Mouse (Mus musculus): ENCODE data around the gene Rps6kb1. TPM values are rescaled to one million over a fixed set of nuclear protein-coding genes. Genes with fewer than 3 reads are reported as not detected.

Gene Rps6kb1
- polyA plus RNA-seq, 1 experiment from 2014 or later: 23.5 TPM

GRCm38 (mm10) chr11:86462579-86462978 lies 82.0 kb downstream of the Rps6kb1 start:
- no peak overlapping the region for H3K27ac ChIP-seq (replicated peaks)
- H3K4me1 ChIP-seq (replicated peaks): 0 out of 2 replicates have a peak, but pooled peaks cover 3% of the 10 kb centered on the region
- no peak overlapping the region for H3K4me3 ChIP-seq (replicated peaks)
- H3K27me3 ChIP-seq: no peaks in the 10 kb centered on the region
- H3K4me2 ChIP-seq: no peak overlapping the region
- no peak overlapping the region for H3K9ac ChIP-seq
- no peaks in the 10 kb centered on the region for H3K9me3 ChIP-seq (replicated peaks)
- no peaks in the 10 kb centered on the region for H3K36me3 ChIP-seq (replicated peaks)
- no peak for ATAC-seq (ENCODE audit: insufficient read depth)

- no peaks in the 10 kb centered on the region for H3K27me3 ChIP-seq
- no peak overlapping the region for H3K4me3 ChIP-seq (replicated peaks)
- H3K4me1 ChIP-seq (replicated peaks): no peaks in the 10 kb centered on the region
- ATAC-seq (ENCODE audit: insufficient read depth): no peak
- no peak overlapping the region for H3K4me2 ChIP-seq
- no peaks in the 10 kb centered on the region for H3K9me3 ChIP-seq (replicated peaks)
- H3K36me3 ChIP-seq (replicated peaks): no peaks in the 10 kb centered on the region
- WGBS (ENCODE audit: insufficient replicate concordance): 82% methylated on average over 6 of the region's 6 CpGs
- H3K27ac ChIP-seq (replicated peaks): no peak overlapping the region
- H3K9ac ChIP-seq: no peak overlapping the region
Observed at GRCm38 (mm10) chr11:86458866-86459265, 85.7 kb downstream of the Rps6kb1 start.

DNA sequence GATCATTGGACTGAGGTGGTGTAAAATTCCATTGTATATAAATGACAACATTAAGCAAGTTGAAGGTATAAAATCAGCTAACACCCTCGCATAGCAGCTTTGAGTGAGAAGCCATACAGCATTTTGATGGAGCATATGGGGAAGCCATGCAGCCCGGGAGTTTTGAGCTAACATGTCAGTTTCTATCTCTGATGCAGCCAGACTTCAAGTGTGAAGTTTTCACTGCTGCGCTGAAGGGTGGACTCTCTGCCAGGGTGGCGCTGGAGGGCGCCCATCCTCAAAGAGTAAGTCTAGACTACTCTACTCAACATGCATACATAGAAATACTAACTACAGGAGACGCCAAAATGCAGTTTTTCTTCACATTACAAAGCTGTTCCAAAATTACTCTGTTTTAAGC lies 87.1 kb downstream of the Rps6kb1 start:
- WGBS (ENCODE audit: insufficient replicate concordance): 52% methylated on average over 6 of the region's 6 CpGs
- no peak for ATAC-seq (ENCODE audit: insufficient read depth)

GRCm38 (mm10) chr11:86453991-86454390 lies 90.6 kb downstream of the Rps6kb1 start:
- Histone ChIP-seq H3K4me1 (replicated peaks) (no peaks in the 10 kb centered on the region), H3K36me3 (replicated peaks) (no peaks in the 10 kb centered on the region), H3K27ac (replicated peaks) (no peak overlapping the region), H3K9ac (no peak overlapping the region), H3K9me3 (replicated peaks) (no peaks in the 10 kb centered on the region), H3K4me2 (no peak overlapping the region), H3K27me3 (no peaks in the 10 kb centered on the region), H3K4me3 (replicated peaks) (no peak overlapping the region)
- WGBS (ENCODE audit: insufficient replicate concordance): 75% methylated on average over 5 of the region's 5 CpGs
- no peak for ATAC-seq (ENCODE audit: insufficient read depth)

More for the DNA sequence above, 87.1 kb downstream of the Rps6kb1 start:
- Histone ChIP-seq H3K4me3 (replicated peaks) (no peak overlapping the region), H3K27me3 (no peaks in the 10 kb centered on the region), H3K9ac (no peak overlapping the region), H3K36me3 (replicated peaks) (no peaks in the 10 kb centered on the region), H3K27ac (replicated peaks) (no peak overlapping the region), H3K4me1 (replicated peaks) (no peaks in the 10 kb centered on the region), H3K4me2 (no peak overlapping the region), H3K9me3 (replicated peaks) (no peaks in the 10 kb centered on the region)

MicroRNAs encoded within 50 kb of the gene (microRNA counts, 519-probe panel; counts per million panel counts)
- microRNA mmu-miR-21: 4,500 counts per million, percentile 90 among the panel's probes with 10 or more counts

Small RNA genes within 50 kb of the gene (microRNA-seq; reads per million reads assigned to microRNA genes)
- 29,636 reads per million, percentile 99 among the genes with 10 or more reads in this experiment for gene Mir21a

Other genes with a start within 250 kb of the Rps6kb1 start
- 2.6 and 4.1 TPM in 2 replicates for gene Med13, start 187.2 kb downstream of the Rps6kb1 start, polyA plus RNA-seq (2015; fragmentation: Nextera tagmentation; extraction: Ambion mirVana)
- 14.0 and 17.2 TPM in 2 replicates for gene Rnft1, start 60.1 kb downstream of the Rps6kb1 start, polyA plus RNA-seq (2015; fragmentation: Nextera tagmentation; extraction: Ambion mirVana)
- gene Tubd1, start 186 bp upstream of the Rps6kb1 start, polyA plus RNA-seq (2015; fragmentation: Nextera tagmentation; extraction: Ambion mirVana): 9.8 and 9.9 TPM in 2 replicates
- 80.8 and 81.0 TPM in 2 replicates for gene Vmp1, start 139.0 kb upstream of the Rps6kb1 start, polyA plus RNA-seq (2015; fragmentation: Nextera tagmentation; extraction: Ambion mirVana)
- 14.3 and 15.0 TPM in 2 replicates for gene Ptrh2, start 139.2 kb upstream of the Rps6kb1 start, polyA plus RNA-seq (2015; fragmentation: Nextera tagmentation; extraction: Ambion mirVana)
- 79.4 and 91.3 TPM in 2 replicates for gene Cltc, start 212.8 kb upstream of the Rps6kb1 start, polyA plus RNA-seq (2015; fragmentation: Nextera tagmentation; extraction: Ambion mirVana)